Mouse (Mus musculus) heart, adult 9 months (tissue): ENCODE data around the gene Krtap19-5.

Source experiments
- DNase-seq, 2 experiments: peaks; one replicate each; pipeline ENCODE4 v3.0.0; 2022; ENCODE audit warnings: low spot score in 2 of 2

Gene Krtap19-5

GRCm38 (mm10) chr16:88896357-88896756 lies at the start of gene Krtap19-5:
TSS of gene Krtap19-5 (minus strand) at chr16:88896457.
- DNase-seq, result no peak

GRCm38 (mm10) chr16:88941106-88941505 lies 44.8 kb upstream of the Krtap19-5 start:
- no peak for DNase-seq

- no peak for DNase-seq
Observed at GRCm38 (mm10) chr16:88938252-88938651, 42.0 kb upstream of the Krtap19-5 start.

DNA sequence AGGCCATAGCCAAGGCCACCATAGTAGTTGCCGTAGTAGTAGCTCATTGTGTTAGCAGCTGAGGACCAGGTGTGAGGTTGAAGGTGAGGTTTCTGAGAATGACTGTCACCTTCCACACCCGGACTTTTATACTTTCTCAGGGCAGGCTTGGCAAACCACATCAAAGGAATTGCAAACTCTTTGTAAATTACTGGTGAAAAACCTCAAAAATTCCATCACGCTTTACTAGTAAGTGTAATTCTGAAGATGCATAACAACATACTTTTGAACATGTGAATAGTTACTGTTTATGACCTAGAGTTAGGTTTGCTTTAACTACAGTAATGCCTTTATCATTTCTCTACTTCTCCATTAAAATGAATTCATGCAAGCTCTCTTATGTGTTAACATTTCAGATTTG lies 35.9 kb upstream of the Krtap19-5 start, which contains the start of gene Krtap19-9b:
TSS of gene Krtap19-9b (minus strand) at position 101 of the 400 bp plus-strand sequence.
- no peak for DNase-seq

GRCm38 (mm10) chr16:88886870-88887269 lies 9.4 kb downstream of the Krtap19-5 start:
- DNase-seq, result no peak

- no peak for DNase-seq
Observed at GRCm38 (mm10) chr16:88884989-88885388, 11.3 kb downstream of the Krtap19-5 start, which contains the start of gene Krtap19-4. TSS of gene Krtap19-4 (minus strand) at chr16:88885089.

DNA sequence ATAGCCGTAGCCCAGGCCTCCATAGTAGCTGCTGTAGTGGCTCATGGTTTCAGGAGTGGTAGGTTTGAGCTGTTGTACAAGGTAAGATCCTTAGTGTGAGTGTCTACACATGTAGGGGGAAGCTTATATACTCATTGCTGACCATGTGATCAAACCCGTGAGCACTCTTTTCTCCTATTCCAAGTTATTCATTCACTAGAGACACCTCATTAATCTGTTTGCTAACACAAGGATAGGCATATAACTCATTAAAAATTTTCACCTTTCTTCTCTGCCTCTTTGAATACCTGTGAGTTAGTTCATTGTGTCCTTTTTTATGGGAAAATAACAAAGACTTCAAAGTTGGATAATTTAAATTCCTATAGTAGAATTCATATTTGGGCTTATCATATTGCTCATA lies 18.3 kb downstream of the Krtap19-5 start, which contains the start of gene Krtap19-3:
TSS of gene Krtap19-3 (minus strand) at position 101 of the 400 bp plus-strand sequence.
- DNase-seq, result no peak

DNA sequence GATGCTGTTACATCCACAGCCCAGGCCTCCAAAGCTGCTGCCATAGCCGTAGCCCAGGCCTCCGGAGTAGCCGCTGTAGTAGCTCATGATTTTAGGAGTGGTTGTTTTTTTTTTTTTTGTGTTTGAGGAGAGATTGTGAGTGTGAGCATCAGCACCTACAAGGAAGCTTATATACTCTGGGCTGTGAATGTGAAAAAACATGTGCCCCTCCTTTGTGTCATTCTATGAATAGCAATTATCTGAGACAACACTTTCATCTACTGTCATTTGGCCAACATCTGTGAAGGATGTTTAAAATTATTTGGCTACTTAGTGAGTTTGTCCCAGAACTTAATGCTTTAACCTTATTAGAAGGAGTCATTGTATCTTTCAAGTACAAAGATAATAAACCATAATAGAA lies 22.1 kb downstream of the Krtap19-5 start, which contains the start of gene Krtap19-2:
TSS of gene Krtap19-2 (minus strand) at position 101 of the 400 bp plus-strand sequence.
- DNase-seq, result no peak

- DNase-seq, result no peak
Observed at GRCm38 (mm10) chr16:88869311-88869710, 26.9 kb downstream of the Krtap19-5 start, which contains the start of gene Krtap19-1. TSS of gene Krtap19-1 (minus strand) at chr16:88869411.

GRCm38 (mm10) chr16:88864887-88865407 lies 31.3 kb downstream of the Krtap19-5 start:
- DNase-seq, result no peak

DNA sequence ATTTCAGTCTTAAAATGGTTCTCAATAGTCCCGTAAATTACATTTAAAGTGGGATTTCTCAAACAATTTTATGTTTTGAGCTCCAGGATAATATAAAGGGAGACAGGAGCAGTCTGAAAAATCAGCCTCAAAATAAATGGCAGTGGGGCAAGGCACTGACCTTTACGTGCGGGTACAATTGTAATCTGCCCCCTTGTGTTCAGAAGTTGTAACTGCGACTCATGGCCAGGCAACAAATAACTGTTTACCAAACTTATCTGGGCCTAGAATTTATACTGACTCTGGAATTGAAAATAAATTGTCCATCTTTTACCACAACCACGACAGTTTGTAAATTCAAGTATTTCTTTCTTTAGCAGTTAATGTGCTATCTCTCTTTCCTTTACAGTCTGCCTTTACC lies 44.8 kb downstream of the Krtap19-5 start:
- no peak for DNase-seq

- no peak for DNase-seq
Observed at GRCm38 (mm10) chr16:88848558-88848957, 47.7 kb downstream of the Krtap19-5 start.

DNA sequence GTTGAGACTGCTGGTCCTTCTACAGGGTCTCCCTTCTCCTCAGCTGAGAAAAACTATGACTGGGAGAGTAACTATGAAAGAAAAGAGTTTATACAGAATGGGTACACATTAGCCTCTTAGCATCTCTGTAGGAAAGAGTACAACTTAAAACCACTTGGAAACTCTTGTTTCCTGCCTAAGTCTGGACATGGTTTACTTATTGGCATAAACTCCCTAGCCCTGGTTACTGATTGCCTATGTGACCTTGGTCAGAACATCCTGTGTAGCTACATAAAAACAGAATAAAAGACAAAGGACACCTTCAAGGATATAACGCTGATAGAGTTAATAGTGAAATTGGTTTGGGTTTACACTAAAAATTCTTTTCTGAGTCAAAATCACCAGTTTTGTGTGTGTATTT lies 48.9 kb downstream of the Krtap19-5 start:
- no peak for DNase-seq
